Mouse (Mus musculus) gastrocnemius, postnatal 14 days (tissue): ENCODE data around the gene Slco2a1. TPM values are rescaled to one million over a fixed set of nuclear protein-coding genes. Genes with fewer than 3 reads are reported as not detected.

Experiments used
- DNase-seq: peaks from one replicate; pipeline ENCODE4 v3.0.0; 2021; ENCODE audit warnings: mixed read lengths
- intact Hi-C: fragments of 180-260 bp; cut with DNase I; formaldehyde crosslinking; loops from one replicate; pipeline ENCODE4 v1.15.1; 2025; ENCODE audit warnings: low total_unique reads
- total RNA-seq, 2 experiments: library from RNA; stranded (reverse); gene quantifications; 2 replicates each; pipeline ENCODE4 v1.2.3; 2021

The Slco2a1 gene
- total RNA-seq, 2 experiments from 2014 or later: 0.62 to 0.78 TPM

- intact Hi-C loops: no loop called here
Observed at GRCm38 (mm10) chr9:103145351-103145750, 156.8 kb downstream of the Slco2a1 start.

More at GRCm38 (mm10) chr9:103145351-103145750, 156.8 kb downstream of the Slco2a1 start:
- no peak for DNase-seq

Other genes with a start within 250 kb of the Slco2a1 start
- 10 to 100 TPM; 43.8 to 46.8 TPM for gene Ryk, start 153.8 kb upstream of the Slco2a1 start, total RNA-seq
- gene Rab6b, start 123.1 kb downstream of the Slco2a1 start, total RNA-seq: under 1 TPM; 0.78 to 0.96 TPM
- 10 to 100 TPM; 13.8 to 16.6 TPM for gene Srprb, start 213.4 kb downstream of the Slco2a1 start, total RNA-seq
- gene Gm20425, start 241.6 kb downstream of the Slco2a1 start, total RNA-seq: 1 to 10 TPM; 2.8 to 3.2 TPM
- gene Trf, start 241.7 kb downstream of the Slco2a1 start, total RNA-seq: 10 to 100 TPM in 1 of 2 experiments, 1 to 10 TPM in 1; 6.1 to 10.4 TPM